Mouse (Mus musculus) urinary bladder, postnatal 14 days (tissue): Measurements from ENCODE around the gene Sppl2a.
"Not testable (repeated sequence)": the region's sequence is repeated elsewhere in the genome, so short reads cannot be mapped to it uniquely, and the experiment has no call there.

Experiments
- DNase-seq: peaks from one replicate; pipeline ENCODE4 v3.0.0; 2021; ENCODE audit warnings: low spot score

Sppl2a gene

GRCm38 (mm10) chr2:126932897-126933641 lies at the start of gene Sppl2a:
Gene Sppl2a, minus strand, starts transcription at chr2:126933235.
- peak; percentile 90 for DNase-seq

- DNase-seq = no peak
Observed at GRCm38 (mm10) chr2:126977428-126977827, 44.4 kb upstream of the Sppl2a start.

- no peak for DNase-seq
Observed at GRCm38 (mm10) chr2:126961696-126962095, 28.7 kb upstream of the Sppl2a start.

GRCm38 (mm10) chr2:126955671-126956070 lies 22.6 kb upstream of the Sppl2a start:
- DNase-seq = peak; percentile 62

- DNase-seq = no peak
Observed at GRCm38 (mm10) chr2:126951085-126951484, 18.1 kb upstream of the Sppl2a start.

GRCm38 (mm10) chr2:126950453-126950852 lies 17.4 kb upstream of the Sppl2a start:
- no peak for DNase-seq

GRCm38 (mm10) chr2:126949856-126950255 lies 16.8 kb upstream of the Sppl2a start:
- DNase-seq = peak; percentile 8

- DNase-seq = not testable (repeated sequence)
Observed at GRCm38 (mm10) chr2:126949297-126949696, 16.3 kb upstream of the Sppl2a start.

GRCm38 (mm10) chr2:126948231-126948630 lies 15.2 kb upstream of the Sppl2a start:
- no peak for DNase-seq

GRCm38 (mm10) chr2:126947646-126948045 lies 14.6 kb upstream of the Sppl2a start:
- no peak for DNase-seq

- no peak for DNase-seq
Observed at GRCm38 (mm10) chr2:126943211-126943610, 10.2 kb upstream of the Sppl2a start.

GRCm38 (mm10) chr2:126940314-126940866 lies 7.4 kb upstream of the Sppl2a start:
- no peak for DNase-seq

GRCm38 (mm10) chr2:126938069-126938468 lies 5.0 kb upstream of the Sppl2a start:
- no peak for DNase-seq

- DNase-seq = no peak
Observed at GRCm38 (mm10) chr2:126933921-126934320, 886 bp upstream of the Sppl2a start.

GRCm38 (mm10) chr2:126932261-126932896 lies 656 bp downstream of the Sppl2a start:
- DNase-seq = no peak

- no peak for DNase-seq
Observed at GRCm38 (mm10) chr2:126931784-126932183, 1.3 kb downstream of the Sppl2a start.

- no peak for DNase-seq
Observed at GRCm38 (mm10) chr2:126928681-126929080, 4.4 kb downstream of the Sppl2a start.

- DNase-seq = no peak
Observed at GRCm38 (mm10) chr2:126920358-126921060, 12.5 kb downstream of the Sppl2a start.

GRCm38 (mm10) chr2:126916236-126916635 lies 16.8 kb downstream of the Sppl2a start:
- no peak for DNase-seq

GRCm38 (mm10) chr2:126914096-126914495 lies 18.9 kb downstream of the Sppl2a start:
- no peak for DNase-seq

GRCm38 (mm10) chr2:126904162-126904561 lies 28.9 kb downstream of the Sppl2a start:
- DNase-seq = no peak

- DNase-seq = no peak
Observed at GRCm38 (mm10) chr2:126897511-126897910, 35.5 kb downstream of the Sppl2a start.

GRCm38 (mm10) chr2:126896941-126897340 lies 36.1 kb downstream of the Sppl2a start:
- DNase-seq = no peak
